Comparison of ENCODE assay signal across 22 mouse cellular contexts in genomic region chr12:17620226-17620625, GRCm38 (mm10).
DNase-seq lines count a peak whose midpoint lies in the region; ATAC-seq and TF ChIP-seq lines count a peak whose summit lies in the region.
"Had no signal": no experiment of that assay in that cellular context is flagged by ENCODE, and none has a peak within 500 bp of the region (broad histone marks: within the 10 kb centered on the region; RNA-seq: fewer than 3 reads in every experiment).

No protein-coding gene starts in this region.

- no peak for TF ChIP-seq EP300 in stomach, postnatal 0 days (optimal IDR thresholded peaks at IDR 0.05)

- WGBS in midbrain, embryonic 12.5 days = 52% methylated on average over 6 of the region's 6 CpGs
- WGBS in midbrain, embryonic 15.5 days = 57% methylated on average over 6 of the region's 6 CpGs
- 47% methylated on average over 6 of the region's 6 CpGs for WGBS in kidney, embryonic 16.5 days
- WGBS in stomach, postnatal 0 days = 48% methylated on average over 6 of the region's 6 CpGs

- peak; percentile 12 for DNase-seq in kidney, adult 18-20 months
- no peak for DNase-seq in stomach, postnatal 0 days (ENCODE audit: low spot score)
- no peak for DNase-seq in spleen, postnatal 4 days (ENCODE audit: low spot score in 2 of 2)
- no peak for DNase-seq in left cerebral cortex, adult 11 months (ENCODE audit: low spot score)
- DNase-seq: adrenal gland, adult 2 months; cerebellum, adult 11 months; cerebellum, adult 9-11 months; gastrocnemius, postnatal 25 days; heart, adult 18-20 months; right cerebral cortex, adult 18-20 months had no signal

- H3K27me3 ChIP-seq in midbrain, embryonic 12.5 days = peaks cover 3% of the 10 kb centered on the region; the same call in 1 of the 2 replicates
- no peaks in the 10 kb centered on the region for H3K27me3 ChIP-seq in midbrain, embryonic 15.5 days (replicated peaks)
- no peaks in the 10 kb centered on the region for H3K27me3 ChIP-seq in kidney, embryonic 16.5 days (ENCODE audit: insufficient read depth, low read length)
- H3K27me3 ChIP-seq in stomach, postnatal 0 days (ENCODE audit: control insufficient read depth, insufficient read depth, low read length) = no peaks in the 10 kb centered on the region
- H3K27me3 ChIP-seq: hindbrain, embryonic 13.5 days; neural tube, embryonic 13.5 days; Patski had no signal

- H3K9ac ChIP-seq in midbrain, embryonic 12.5 days (replicated peaks) = no peak overlapping the region
- no peak overlapping the region for H3K9ac ChIP-seq in midbrain, embryonic 15.5 days
- H3K9ac ChIP-seq in kidney, embryonic 16.5 days (replicated peaks; ENCODE audit: low read length) = no peak overlapping the region
- H3K9ac ChIP-seq in stomach, postnatal 0 days (ENCODE audit: low read length) = no peak overlapping the region
- H3K9ac ChIP-seq: hindbrain, embryonic 13.5 days; neural tube, embryonic 13.5 days had no signal

- H3K27ac ChIP-seq in midbrain, embryonic 12.5 days (replicated peaks) = no peak overlapping the region
- no peak overlapping the region for H3K27ac ChIP-seq in midbrain, embryonic 15.5 days
- H3K27ac ChIP-seq in kidney, embryonic 16.5 days (ENCODE audit: low read length) = no peak overlapping the region
- no peak overlapping the region for H3K27ac ChIP-seq in stomach, postnatal 0 days (replicated peaks)
- H3K27ac ChIP-seq: embryonic facial prominence, embryonic 10.5 days; macrophage; neural tube, embryonic 13.5 days had no signal

- no peak for TF ChIP-seq CTCF in stomach, postnatal 0 days (IDR thresholded peaks at IDR 0.05; ENCODE audit: low read depth)

- no peak overlapping the region for H3K4me2 ChIP-seq in midbrain, embryonic 12.5 days (replicated peaks)
- no peak overlapping the region for H3K4me2 ChIP-seq in midbrain, embryonic 15.5 days
- H3K4me2 ChIP-seq in kidney, embryonic 16.5 days (replicated peaks; ENCODE audit: low read depth, low read length) = no peak overlapping the region
- no peak overlapping the region for H3K4me2 ChIP-seq in stomach, postnatal 0 days (replicated peaks; ENCODE audit: low read depth)
- H3K4me2 ChIP-seq: hindbrain, embryonic 13.5 days; neural tube, embryonic 13.5 days had no signal

- no peak overlapping the region for H3K4me3 ChIP-seq in midbrain, embryonic 12.5 days
- no peak overlapping the region for H3K4me3 ChIP-seq in midbrain, embryonic 15.5 days
- no peak overlapping the region for H3K4me3 ChIP-seq in kidney, embryonic 16.5 days (ENCODE audit: low read length)
- no peak overlapping the region for H3K4me3 ChIP-seq in stomach, postnatal 0 days (ENCODE audit: low read depth, low read length)
- H3K4me3 ChIP-seq: embryonic facial prominence, embryonic 10.5 days; hindbrain, embryonic 13.5 days; neural tube, embryonic 13.5 days had no signal

- no peaks in the 10 kb centered on the region for H3K9me3 ChIP-seq in midbrain, embryonic 12.5 days
- no peaks in the 10 kb centered on the region for H3K9me3 ChIP-seq in midbrain, embryonic 15.5 days
- no peaks in the 10 kb centered on the region for H3K9me3 ChIP-seq in kidney, embryonic 16.5 days (ENCODE audit: low read length)
- H3K9me3 ChIP-seq in stomach, postnatal 0 days (ENCODE audit: control insufficient read depth, low read length) = no peaks in the 10 kb centered on the region
- H3K9me3 ChIP-seq: embryonic facial prominence, embryonic 10.5 days; G1E; hindbrain, embryonic 13.5 days; neural tube, embryonic 13.5 days had no signal

- ATAC-seq in midbrain, embryonic 12.5 days (ENCODE audit: low FRiP score, low read depth) = 0 out of 2 replicates have a peak, but pooled peaks have one; percentile 21
- ATAC-seq in midbrain, embryonic 15.5 days (replicated peaks) = no peak
- peak; percentile 23; the same call in 1 of the 2 replicates for ATAC-seq in kidney, embryonic 16.5 days (ENCODE audit: low FRiP score, low TSS enrichment)
- 0 out of 2 replicates have a peak, but pooled peaks have one; percentile 31 for ATAC-seq in stomach, postnatal 0 days (ENCODE audit: low FRiP score, low TSS enrichment)
- ATAC-seq: forebrain, embryonic 16.5 days; inflammation-experienced regulatory T-cells, adult 6 months; lung, postnatal 0 days; Patski had no signal

- H3K36me3 ChIP-seq in midbrain, embryonic 12.5 days = no peaks in the 10 kb centered on the region
- H3K36me3 ChIP-seq in midbrain, embryonic 15.5 days (replicated peaks) = no peaks in the 10 kb centered on the region
- H3K36me3 ChIP-seq in kidney, embryonic 16.5 days (ENCODE audit: insufficient read depth, low read length) = no peaks in the 10 kb centered on the region
- no peaks in the 10 kb centered on the region for H3K36me3 ChIP-seq in stomach, postnatal 0 days (ENCODE audit: control insufficient read depth, insufficient read depth, low read length)
- H3K36me3 ChIP-seq: embryonic facial prominence, embryonic 10.5 days; G1E; hindbrain, embryonic 13.5 days; neural tube, embryonic 13.5 days had no signal

- H3K4me1 ChIP-seq in midbrain, embryonic 12.5 days = peaks cover 20% of the 10 kb centered on the region; the same call in 1 of the 2 replicates
- no peaks in the 10 kb centered on the region for H3K4me1 ChIP-seq in midbrain, embryonic 15.5 days
- 0 out of 2 replicates have a peak, but pooled peaks cover 6% of the 10 kb centered on the region for H3K4me1 ChIP-seq in kidney, embryonic 16.5 days (ENCODE audit: insufficient read depth, low read length)
- H3K4me1 ChIP-seq in stomach, postnatal 0 days (replicated peaks; ENCODE audit: control insufficient read depth, insufficient read depth) = no peaks in the 10 kb centered on the region
